Mouse (Mus musculus): Measurements from ENCODE around the gene Arhgap11a. TPM values are rescaled to one million over a fixed set of nuclear protein-coding genes. Genes with fewer than 3 reads are reported as not detected.

Gene Arhgap11a
- polyA plus RNA-seq, 1 experiment: 2.7 TPM

GRCm38 (mm10) chr2:113849141-113849540, 680 bp upstream of the Arhgap11a start:
- under 1% methylated on average over 3 of the region's 3 CpGs for WGBS
- Histone ChIP-seq H3K4me1 (ENCODE audit: control insufficient read depth, insufficient read depth, insufficient read length, low read length) (peaks cover 2% of the 10 kb centered on the region; the same call in 1 of the 2 replicates), H3K27ac (ENCODE audit: insufficient read depth, low read depth, low read length) (no peak overlapping the region), H3K4me3 (ENCODE audit: low read depth, low read length) (no peak overlapping the region), H3K36me3 (ENCODE audit: control insufficient read depth, insufficient read depth, low read length) (0 out of 2 replicates have a peak, but pooled peaks cover 3% of the 10 kb centered on the region), H3K27me3 (ENCODE audit: control insufficient read depth, insufficient read depth, low read length) (no peaks in the 10 kb centered on the region)
- TF ChIP-seq POLR2A (IDR thresholded peaks at IDR 0.05; ENCODE audit: low read depth, low read length) (no peak), CTCF (IDR thresholded peaks at IDR 0.05; ENCODE audit: extremely low read depth, insufficient read length, insufficient replicate concordance, low read depth, low read length) (no peak)

GRCm38 (mm10) chr2:113847678-113848244, 700 bp downstream of the Arhgap11a start:
- under 1% methylated on average over 24 of the region's 24 CpGs for WGBS
- TF ChIP-seq POLR2A (IDR thresholded peaks at IDR 0.05; ENCODE audit: low read depth, low read length) (no peak), CTCF (IDR thresholded peaks at IDR 0.05; ENCODE audit: extremely low read depth, insufficient read length, insufficient replicate concordance, low read depth, low read length) (no peak)
- H3K4me1 ChIP-seq (ENCODE audit: control insufficient read depth, insufficient read depth, insufficient read length, low read length): peaks cover 2% of the 10 kb centered on the region; the same call in 1 of the 2 replicates
- H3K36me3 ChIP-seq (ENCODE audit: control insufficient read depth, insufficient read depth, low read length): 0 out of 2 replicates have a peak, but pooled peaks cover 4% of the 10 kb centered on the region
- peak overlapping the region; percentile 95 for H3K4me3 ChIP-seq (ENCODE audit: low read depth, low read length)
- peak overlapping the region; percentile 94 for H3K27ac ChIP-seq (ENCODE audit: insufficient read depth, low read depth, low read length)
- no peaks in the 10 kb centered on the region for H3K27me3 ChIP-seq (ENCODE audit: control insufficient read depth, insufficient read depth, low read length)

- Histone ChIP-seq H3K36me3 (ENCODE audit: control insufficient read depth, insufficient read depth, low read length) (0 out of 2 replicates have a peak, but pooled peaks cover 4% of the 10 kb centered on the region), H3K4me3 (ENCODE audit: low read depth, low read length) (no peak overlapping the region), H3K27me3 (ENCODE audit: control insufficient read depth, insufficient read depth, low read length) (no peaks in the 10 kb centered on the region), H3K27ac (ENCODE audit: insufficient read depth, low read depth, low read length) (no peak overlapping the region), H3K4me1 (ENCODE audit: control insufficient read depth, insufficient read depth, insufficient read length, low read length) (peaks cover 3% of the 10 kb centered on the region; the same call in 1 of the 2 replicates)
- 40% methylated on average over 4 of the region's 4 CpGs for whole genome bisulfite sequencing
- TF ChIP-seq CTCF (IDR thresholded peaks at IDR 0.05; ENCODE audit: extremely low read depth, insufficient read length, insufficient replicate concordance, low read depth, low read length) (no peak), POLR2A (IDR thresholded peaks at IDR 0.05; ENCODE audit: low read depth, low read length) (no peak)
These were observed 3.4 kb downstream of the Arhgap11a start for GRCm38 (mm10) chr2:113845081-113845480.

GRCm38 (mm10) chr2:113841656-113842437, 6.6 kb downstream of the Arhgap11a start:
- Histone ChIP-seq H3K36me3 (ENCODE audit: control insufficient read depth, insufficient read depth, low read length) (peaks cover 8% of the 10 kb centered on the region), H3K27ac (ENCODE audit: insufficient read depth, low read depth, low read length) (peak overlapping the region; percentile 47; the same call in 1 of the 2 replicates)

GRCm38 (mm10) chr2:113839488-113839887, 9.0 kb downstream of the Arhgap11a start:
- Histone ChIP-seq H3K27ac (ENCODE audit: insufficient read depth, low read depth, low read length) (peak overlapping the region; percentile 58; the same call in 1 of the 2 replicates), H3K4me1 (ENCODE audit: control insufficient read depth, insufficient read depth, insufficient read length, low read length) (peaks cover 2% of the 10 kb centered on the region; the same call in 1 of the 2 replicates), H3K4me3 (ENCODE audit: low read depth, low read length) (no peak overlapping the region), H3K36me3 (ENCODE audit: control insufficient read depth, insufficient read depth, low read length) (peaks cover 22% of the 10 kb centered on the region), H3K27me3 (ENCODE audit: control insufficient read depth, insufficient read depth, low read length) (no peaks in the 10 kb centered on the region)
- WGBS: 23% methylated on average over 4 of the region's 4 CpGs
- TF ChIP-seq POLR2A (IDR thresholded peaks at IDR 0.05; ENCODE audit: low read depth, low read length) (no peak), CTCF (IDR thresholded peaks at IDR 0.05; ENCODE audit: extremely low read depth, insufficient read length, insufficient replicate concordance, low read depth, low read length) (no peak)

More at GRCm38 (mm10) chr2:113841656-113842437, 6.6 kb downstream of the Arhgap11a start:
- Histone ChIP-seq H3K27me3 (ENCODE audit: control insufficient read depth, insufficient read depth, low read length) (no peaks in the 10 kb centered on the region), H3K4me1 (ENCODE audit: control insufficient read depth, insufficient read depth, insufficient read length, low read length) (peaks cover 2% of the 10 kb centered on the region; the same call in 1 of the 2 replicates), H3K4me3 (ENCODE audit: low read depth, low read length) (no peak overlapping the region)
- TF ChIP-seq POLR2A (IDR thresholded peaks at IDR 0.05; ENCODE audit: low read depth, low read length) (no peak), CTCF (IDR thresholded peaks at IDR 0.05; ENCODE audit: extremely low read depth, insufficient read length, insufficient replicate concordance, low read depth, low read length) (no peak)
- 44% methylated on average over 4 of the region's 4 CpGs for WGBS

GRCm38 (mm10) chr2:113835219-113835618, 13.2 kb downstream of the Arhgap11a start:
- Histone ChIP-seq H3K27ac (ENCODE audit: insufficient read depth, low read depth, low read length) (no peak overlapping the region), H3K4me3 (ENCODE audit: low read depth, low read length) (no peak overlapping the region), H3K36me3 (ENCODE audit: control insufficient read depth, insufficient read depth, low read length) (peaks cover 39% of the 10 kb centered on the region), H3K27me3 (ENCODE audit: control insufficient read depth, insufficient read depth, low read length) (no peaks in the 10 kb centered on the region), H3K4me1 (ENCODE audit: control insufficient read depth, insufficient read depth, insufficient read length, low read length) (no peaks in the 10 kb centered on the region)
- WGBS: 86% methylated on average over 3 of the region's 3 CpGs
- TF ChIP-seq CTCF (IDR thresholded peaks at IDR 0.05; ENCODE audit: extremely low read depth, insufficient read length, insufficient replicate concordance, low read depth, low read length) (no peak), POLR2A (IDR thresholded peaks at IDR 0.05; ENCODE audit: low read depth, low read length) (no peak)

All from small intestine, adult 2 months (tissue).